Mouse (Mus musculus) monocyte, adult 5-6 weeks (primary cell): Measurements from ENCODE around the gene Sult1d1. TPM values are rescaled to one million over a fixed set of nuclear protein-coding genes. Genes with fewer than 3 reads are reported as not detected.

Source experiments
- ATAC-seq: fragments of 153-309, 156-312 bp; replicated peaks from 2 replicates; pipeline ENCODE4 v1.8.0; 2017; ENCODE audit warnings: mild to moderate bottlenecking; ENCODE audit not compliant: low TSS enrichment, insufficient number of reproducible peaks, severe bottlenecking, poor library complexity, low FRiP score
- total RNA-seq: library from RNA; stranded (forward); fragments of 200-1000, 200-491, 200-594 nt; gene quantifications from 3 replicates; pipeline ENCODE4 v1.2.3, GENCODE M21; 2017

Gene Sult1d1
- total RNA-seq, 1 experiment from 2014 or later: not detected

- ATAC-seq: no peak
These were observed 62.9 kb downstream of the Sult1d1 start for GRCm38 (mm10) chr5:87505776-87506458.

Other genes with a start within 250 kb of the Sult1d1 start
- gene Ugt2a3, start 231.8 kb downstream of the Sult1d1 start, total RNA-seq: not detected in 3 replicates
- gene Ugt2b38, start 144.8 kb downstream of the Sult1d1 start, total RNA-seq: not detected in 3 replicates
- not detected in 3 replicates for gene Ugt2a2, start 86.8 kb downstream of the Sult1d1 start, total RNA-seq
- not detected in 3 replicates for gene Gm43638, start 82.2 kb downstream of the Sult1d1 start, total RNA-seq
- not detected in 3 replicates for gene Ugt2a1, start 78.2 kb downstream of the Sult1d1 start, total RNA-seq
- gene Sult1b1, start 30.8 kb downstream of the Sult1d1 start, total RNA-seq: not detected in 3 replicates
- gene Sult1e1, start 22.6 kb upstream of the Sult1d1 start, total RNA-seq: not detected in 3 replicates
- gene Csn1s1, start 97.2 kb upstream of the Sult1d1 start, total RNA-seq: not detected in 3 replicates
- 0.87 TPM in 1 of 3 replicates, not detected in the others for gene Csn2, start 130.6 kb upstream of the Sult1d1 start, total RNA-seq
- not detected in 3 replicates for gene Csn1s2a, start 205.5 kb upstream of the Sult1d1 start, total RNA-seq
- gene Csn1s2b, start 239.1 kb upstream of the Sult1d1 start, total RNA-seq: not detected in 3 replicates